Mouse (Mus musculus) spleen, adult 2 months (tissue): Measurements from ENCODE around the gene Ica1.

Experiments used
- CTCF ChIP-seq: fragments of 200-500 bp; IDR thresholded peaks from 2 replicates; pipeline ENCODE4 v1.5.1; 2011; ENCODE audit warnings: mild to moderate bottlenecking, inconsistent platforms; ENCODE audit not compliant: insufficient read depth, insufficient read length, insufficient replicate concordance; ENCODE audit errors: extremely low read depth
- POLR2A ChIP-seq: fragments of 200-500 bp; IDR thresholded peaks from 2 replicates; pipeline ENCODE4 v1.6.1; 2011; ENCODE audit warnings: low read depth, low read length, inconsistent platforms

- TF ChIP-seq POLR2A, result no peak
- no peak for TF ChIP-seq CTCF
Measured at GRCm38 (mm10) chr6:8630531-8630930, 147.8 kb downstream of the Ica1 start.
